In the genomic region with DNA sequence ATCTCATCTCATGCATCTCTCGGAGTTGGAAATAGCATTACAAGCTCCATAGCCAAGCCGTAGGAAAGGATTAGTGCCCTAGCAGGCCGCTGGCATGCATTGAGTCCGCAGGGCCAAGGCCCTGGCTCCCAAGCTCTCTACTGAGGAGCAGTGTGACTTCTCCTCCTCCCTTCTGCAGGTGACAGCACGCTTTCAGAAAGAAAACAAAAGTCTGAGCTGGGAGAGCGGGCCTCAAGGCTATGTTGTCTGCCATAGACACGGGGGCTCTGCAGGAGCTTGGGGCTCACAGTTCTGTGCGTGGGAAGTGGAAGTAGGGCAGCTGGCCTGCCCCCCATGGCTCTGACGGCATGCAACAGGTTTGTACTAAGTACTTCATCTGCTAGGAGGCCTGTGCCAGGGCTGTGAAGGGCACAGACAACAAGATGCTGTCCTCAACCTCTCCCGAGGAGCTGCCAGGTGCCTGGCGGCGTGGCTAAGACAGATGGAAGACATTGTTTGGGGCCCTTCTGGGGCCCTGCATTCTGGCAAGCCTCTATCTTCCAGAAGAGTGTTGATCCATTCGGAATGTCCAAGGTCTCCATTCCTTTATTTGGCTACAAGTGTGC, we compare ENCODE assay signal across 20 mouse cellular contexts. TPM values are rescaled to one million over a fixed set of nuclear protein-coding genes. Genes with fewer than 3 reads are reported as not detected.
A peak's percentile ranks its signal among the peaks of the same experiment; 100 is the strongest.
DNase-seq lines count a peak whose midpoint lies in the region; ATAC-seq and TF ChIP-seq lines count a peak whose summit lies in the region.
"Had no signal": no experiment of that assay in that cellular context is flagged by ENCODE, and none has a peak within 500 bp of the region (broad histone marks: within the 10 kb centered on the region; RNA-seq: fewer than 3 reads in every experiment).

No protein-coding gene starts in this region.

- H3K4me3 ChIP-seq in lung, embryonic 14.5 days (ENCODE audit: low read depth, low read length), result no peak overlapping the region
- no peak overlapping the region for H3K4me3 ChIP-seq in limb, embryonic 10.5 days
- H3K4me3 ChIP-seq: erythroblast, embryonic 14.5 days; heart, embryonic 12.5 days; limb, embryonic 15.5 days; neural tube, embryonic 13.5 days had no signal

- H3K9me3 ChIP-seq in lung, embryonic 14.5 days (ENCODE audit: low read depth, low read length), result no peaks in the 10 kb centered on the region
- no peaks in the 10 kb centered on the region for H3K9me3 ChIP-seq in limb, embryonic 10.5 days (replicated peaks)
- H3K9me3 ChIP-seq: heart, embryonic 12.5 days; limb, embryonic 15.5 days had no signal

- DNase-seq in frontal cortex, adult 2 months (ENCODE audit: extremely low spot score in 1 of 2, low spot score in 1 of 2), result no peak
- peak; percentile 6 for DNase-seq in lung, embryonic 14.5 days
- no peak for DNase-seq in lung, postnatal 14 days
- peak; percentile 85 for DNase-seq in cerebellum, adult 8-10 months
- peak; percentile 48 for DNase-seq in layer of hippocampus, adult 9-11 months
- no peak for DNase-seq in right cerebral cortex, adult 2 months (ENCODE audit: low spot score in 2 of 2)
- DNase-seq in limb, embryonic 10.5 days (ENCODE audit: low spot score), result no peak
- DNase-seq: adrenal gland, postnatal 10 days; kidney, adult 11 months; kidney, postnatal 25 days; lung, adult 2 months; right cerebral cortex, postnatal 4 days had no signal

- no peak overlapping the region for H3K4me2 ChIP-seq in lung, embryonic 14.5 days
- H3K4me2 ChIP-seq: heart, embryonic 12.5 days; limb, embryonic 15.5 days; neural tube, embryonic 13.5 days had no signal

- WGBS in lung, embryonic 14.5 days, result 63% methylated on average over 13 of the region's 13 CpGs
- WGBS in limb, embryonic 10.5 days, result 86% methylated on average over 13 of the region's 13 CpGs

- no peak overlapping the region for H3K9ac ChIP-seq in lung, embryonic 14.5 days
- H3K9ac ChIP-seq: heart, embryonic 12.5 days; limb, embryonic 15.5 days; neural tube, embryonic 13.5 days had no signal

- no peak overlapping the region for H3K27ac ChIP-seq in lung, embryonic 14.5 days (ENCODE audit: low read depth)
- H3K27ac ChIP-seq in limb, embryonic 10.5 days, result no peak overlapping the region
- H3K27ac ChIP-seq: limb, embryonic 15.5 days; neural tube, embryonic 13.5 days had no signal

- ATAC-seq in frontal cortex, adult (ENCODE audit: low TSS enrichment), result peak; percentile 38; the same call in 1 of the 2 replicates
- no peak for ATAC-seq in lung, embryonic 14.5 days (ENCODE audit: insufficient read depth)
- ATAC-seq: Patski had no signal

- H3K36me3 ChIP-seq in lung, embryonic 14.5 days (ENCODE audit: insufficient read depth), result no peaks in the 10 kb centered on the region
- H3K36me3 ChIP-seq in limb, embryonic 10.5 days, result no peaks in the 10 kb centered on the region
- H3K36me3 ChIP-seq: heart, embryonic 12.5 days; limb, embryonic 15.5 days had no signal

- no peaks in the 10 kb centered on the region for H3K27me3 ChIP-seq in lung, embryonic 14.5 days (ENCODE audit: insufficient read depth, low read length)
- H3K27me3 ChIP-seq in limb, embryonic 10.5 days (ENCODE audit: low read depth, poor library complexity, severe bottlenecking), result peaks cover 6% of the 10 kb centered on the region
- H3K27me3 ChIP-seq: limb, embryonic 15.5 days; neural tube, embryonic 13.5 days; Patski had no signal

- H3K4me1 ChIP-seq in lung, embryonic 14.5 days (ENCODE audit: insufficient read depth), result no peaks in the 10 kb centered on the region
- no peaks in the 10 kb centered on the region for H3K4me1 ChIP-seq in limb, embryonic 10.5 days
- H3K4me1 ChIP-seq: limb, embryonic 15.5 days had no signal

- no peak for TF ChIP-seq CTCF in lung, embryonic 14.5 days (IDR thresholded peaks at IDR 0.05; ENCODE audit: low read depth)

RNA-seq across cellular contexts. Expression of gene Hmgb4, which starts 42.7 kb away (rescaled TPM):
- not detected in 2 replicates for polyA plus RNA-seq in frontal cortex, adult 2 months (2012; rRNA removed)
- polyA plus RNA-seq in lung, embryonic 14.5 days (2014; fragmentation: Nextera tagmentation; extraction: Ambion mirVana), result not detected in 2 replicates
- not detected in 2 replicates for polyA plus RNA-seq in limb, embryonic 10.5 days (2016; fragmentation: Nextera tagmentation; extraction: Ambion mirVana)
- polyA plus RNA-seq: erythroblast, embryonic 14.5 days; heart, embryonic 12.5 days; hindbrain, embryonic 11.5 days; limb, embryonic 15.5 days; lung, adult 2 months; neural tube, embryonic 13.5 days; Patski; urinary bladder, adult 2 months had no signal

Comparison
In these comparisons a context has a peak if more than half of its experiments do, and no peak if none do; other contexts are left out.
1. DNase-seq: peak in lung, embryonic 14.5 days (single experiment), cerebellum, adult 8-10 months (single experiment) and layer of hippocampus, adult 9-11 months (single experiment); none in frontal cortex, adult 2 months (0 of 2), lung, postnatal 14 days (single experiment), right cerebral cortex, adult 2 months (0 of 2) and limb, embryonic 10.5 days (single experiment).